Mouse (Mus musculus): ENCODE data around the gene Lsm12. TPM values are rescaled to one million over a fixed set of nuclear protein-coding genes. Genes with fewer than 3 reads are reported as not detected.
A peak's percentile ranks its signal among the peaks of the same experiment; 100 is the strongest.

Lsm12 gene
- polyA plus RNA-seq, 2 experiments, result 15.4 to 51.4 TPM

- no peaks in the 10 kb centered on the region for H3K4me1 ChIP-seq (replicated peaks; ENCODE audit: control insufficient read depth in 2 of 2, insufficient read depth in 2 of 2, low read length in 1 of 2)
- no peaks in the 10 kb centered on the region; the same call in 1 of the 2 replicates for H3K36me3 ChIP-seq (replicated peaks; ENCODE audit: control insufficient read depth, insufficient read depth, low read depth)
- TF ChIP-seq EP300 (IDR thresholded peaks at IDR 0.05; ENCODE audit: low read depth) (no peak), CTCF (IDR thresholded peaks at IDR 0.05; ENCODE audit: low read depth) (peak; percentile 33)
- no peaks in the 10 kb centered on the region for H3K9me3 ChIP-seq (ENCODE audit: control insufficient read depth, low read length)
- DNase-seq (ENCODE audit: low read depth in 3 of 3, low spot score in 3 of 3) (no peak), ATAC-seq (ENCODE audit: insufficient read depth) (no peak)
- H3K27ac ChIP-seq, result no peak overlapping the region
- no peak overlapping the region for H3K9ac ChIP-seq (replicated peaks)
- no peak overlapping the region for H3K4me3 ChIP-seq (ENCODE audit: insufficient read depth in 1 of 2, low read depth in 2 of 2, low read length in 2 of 2)
- 81% methylated on average over 12 of the region's 12 CpGs for WGBS (ENCODE audit: insufficient replicate concordance)
- no peak overlapping the region for H3K4me2 ChIP-seq (ENCODE audit: low read depth)
- no peaks in the 10 kb centered on the region for H3K27me3 ChIP-seq (ENCODE audit: control insufficient read depth, insufficient read depth, low read length)
Observed at GRCm38 (mm10) chr11:102201408-102201821, 16.3 kb upstream of the Lsm12 start.

DNA sequence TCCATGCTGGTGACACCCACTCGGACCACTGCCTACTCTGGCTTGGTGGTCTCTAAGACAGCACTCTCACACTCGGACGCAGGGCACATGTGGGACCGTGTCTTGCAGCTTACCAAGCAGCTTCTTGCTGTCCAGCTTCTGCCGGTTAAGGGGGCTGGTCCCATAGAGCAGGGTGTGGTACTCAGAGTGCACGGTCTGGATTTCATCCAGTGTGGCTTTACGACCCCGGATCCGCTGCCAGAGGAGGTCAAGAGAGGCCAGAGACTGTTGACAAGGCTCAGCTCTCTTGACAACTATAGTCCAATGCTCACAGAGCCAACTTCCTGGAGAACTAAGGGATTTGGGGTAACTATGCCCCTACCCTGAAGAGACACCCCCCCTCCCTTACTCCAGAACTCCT is 14.8 kb upstream of the Lsm12 start:
- H3K9ac ChIP-seq (replicated peaks), result no peak overlapping the region
- H3K27me3 ChIP-seq (ENCODE audit: control insufficient read depth, insufficient read depth, low read length), result no peaks in the 10 kb centered on the region
- no peaks in the 10 kb centered on the region; the same call in 1 of the 2 replicates for H3K36me3 ChIP-seq (replicated peaks; ENCODE audit: control insufficient read depth, insufficient read depth, low read depth)
- TF ChIP-seq CTCF (IDR thresholded peaks at IDR 0.05; ENCODE audit: low read depth), result no peak
- no peak for TF ChIP-seq EP300 (IDR thresholded peaks at IDR 0.05; ENCODE audit: low read depth)
- H3K4me1 ChIP-seq (replicated peaks; ENCODE audit: control insufficient read depth in 2 of 2, insufficient read depth in 2 of 2, low read length in 1 of 2), result no peaks in the 10 kb centered on the region
- no peaks in the 10 kb centered on the region for H3K9me3 ChIP-seq (ENCODE audit: control insufficient read depth, low read length)
- no peak overlapping the region for H3K27ac ChIP-seq
- H3K4me2 ChIP-seq (ENCODE audit: low read depth), result no peak overlapping the region
- ATAC-seq (ENCODE audit: insufficient read depth), result no peak
- H3K4me3 ChIP-seq (ENCODE audit: insufficient read depth in 1 of 2, low read depth in 2 of 2, low read length in 2 of 2), result no peak overlapping the region
- DNase-seq (ENCODE audit: low read depth in 3 of 3, low spot score in 3 of 3), result no peak
- WGBS (ENCODE audit: insufficient replicate concordance), result 74% methylated on average over 9 of the region's 9 CpGs

GRCm38 (mm10) chr11:102198245-102198644 is 13.1 kb upstream of the Lsm12 start:
- Histone ChIP-seq H3K4me1 (replicated peaks; ENCODE audit: control insufficient read depth in 2 of 2, insufficient read depth in 2 of 2, low read length in 1 of 2) (no peaks in the 10 kb centered on the region), H3K9ac (replicated peaks) (no peak overlapping the region), H3K9me3 (ENCODE audit: control insufficient read depth, low read length) (no peaks in the 10 kb centered on the region), H3K36me3 (replicated peaks; ENCODE audit: control insufficient read depth, insufficient read depth, low read depth) (no peaks in the 10 kb centered on the region; the same call in 1 of the 2 replicates), H3K27me3 (ENCODE audit: control insufficient read depth, insufficient read depth, low read length) (no peaks in the 10 kb centered on the region), H3K4me3 (ENCODE audit: insufficient read depth in 1 of 2, low read depth in 2 of 2, low read length in 2 of 2) (no peak overlapping the region), H3K27ac (no peak overlapping the region), H3K4me2 (ENCODE audit: low read depth) (no peak overlapping the region)
- TF ChIP-seq CTCF (IDR thresholded peaks at IDR 0.05; ENCODE audit: low read depth), result peak; percentile 60
- no peak for TF ChIP-seq EP300 (IDR thresholded peaks at IDR 0.05; ENCODE audit: low read depth)
- ATAC-seq (ENCODE audit: insufficient read depth), result no peak
- no peak for DNase-seq (ENCODE audit: low read depth in 3 of 3, low spot score in 3 of 3)
- 53% methylated on average over 6 of the region's 6 CpGs for WGBS (ENCODE audit: insufficient replicate concordance)

GRCm38 (mm10) chr11:102196018-102196797 is 11.1 kb upstream of the Lsm12 start:
- H3K36me3 ChIP-seq (replicated peaks; ENCODE audit: control insufficient read depth, insufficient read depth, low read depth), result no peaks in the 10 kb centered on the region; the same call in 1 of the 2 replicates
- TF ChIP-seq EP300 (IDR thresholded peaks at IDR 0.05; ENCODE audit: low read depth) (no peak), CTCF (IDR thresholded peaks at IDR 0.05; ENCODE audit: low read depth) (no peak)
- H3K4me1 ChIP-seq (replicated peaks; ENCODE audit: control insufficient read depth in 2 of 2, insufficient read depth in 2 of 2, low read length in 1 of 2), result no peaks in the 10 kb centered on the region; a peak in 2 of 4 replicates
- WGBS (ENCODE audit: insufficient replicate concordance), result 66% methylated on average over 21 of the region's 21 CpGs
- no peak overlapping the region for H3K27ac ChIP-seq
- no peaks in the 10 kb centered on the region for H3K9me3 ChIP-seq (ENCODE audit: control insufficient read depth, low read length)
- H3K27me3 ChIP-seq (ENCODE audit: control insufficient read depth, insufficient read depth, low read length), result no peaks in the 10 kb centered on the region
- no peak overlapping the region for H3K9ac ChIP-seq (replicated peaks)
- no peak overlapping the region for H3K4me3 ChIP-seq (ENCODE audit: insufficient read depth in 1 of 2, low read depth in 2 of 2, low read length in 2 of 2)
- ATAC-seq (ENCODE audit: insufficient read depth) (peak; percentile 54), DNase-seq (ENCODE audit: low read depth in 3 of 3, low spot score in 3 of 3) (no peak)
- H3K4me2 ChIP-seq (ENCODE audit: low read depth), result no peak overlapping the region

DNA sequence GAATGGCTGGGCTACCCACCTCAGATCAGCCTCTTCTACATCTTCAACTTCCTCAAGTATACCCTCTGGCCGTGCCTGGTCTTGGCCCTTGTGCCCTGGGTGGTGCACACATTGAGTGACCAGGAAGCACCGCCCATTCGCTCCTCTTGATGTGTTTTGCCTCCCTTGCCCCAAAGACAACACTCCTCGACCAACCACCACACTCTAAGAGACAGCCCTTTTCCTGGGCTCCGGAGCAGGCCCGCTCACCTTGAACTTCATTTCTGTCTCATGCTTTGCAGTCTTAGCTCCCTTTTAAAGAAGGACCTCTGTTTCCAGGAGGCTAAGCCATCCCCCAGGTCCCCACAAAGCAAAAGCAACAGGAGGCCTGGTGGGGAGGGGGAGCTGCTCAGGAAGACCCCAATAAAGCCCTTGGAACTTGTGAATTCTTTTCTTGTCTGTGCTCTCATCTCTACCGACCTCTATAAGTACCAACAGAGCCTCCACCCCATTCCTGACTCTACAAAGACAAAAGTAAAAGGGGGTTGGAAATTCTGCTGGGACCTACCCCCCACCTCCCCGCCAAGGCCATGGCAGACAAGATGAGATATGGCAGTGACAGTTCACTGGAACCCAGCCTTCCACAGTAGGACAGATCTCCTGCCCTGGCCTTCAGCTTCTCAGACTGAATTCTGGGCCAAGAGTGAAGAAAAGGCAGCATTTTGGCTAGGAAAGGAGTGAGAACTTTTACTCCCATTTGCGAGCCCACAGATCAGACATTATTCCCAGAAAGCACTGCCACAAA is 8.8 kb upstream of the Lsm12 start:
- H3K27me3 ChIP-seq (ENCODE audit: control insufficient read depth, insufficient read depth, low read length), result no peaks in the 10 kb centered on the region
- TF ChIP-seq CTCF (IDR thresholded peaks at IDR 0.05; ENCODE audit: low read depth), result no peak
- no peak for TF ChIP-seq EP300 (IDR thresholded peaks at IDR 0.05; ENCODE audit: low read depth)
- no peak overlapping the region for H3K4me2 ChIP-seq (ENCODE audit: low read depth)
- no peaks in the 10 kb centered on the region for H3K9me3 ChIP-seq (ENCODE audit: control insufficient read depth, low read length)
- H3K9ac ChIP-seq (replicated peaks), result no peak overlapping the region
- 67% methylated on average over 9 of the region's 9 CpGs for WGBS (ENCODE audit: insufficient replicate concordance)
- peaks cover 4 to 13% of the 10 kb centered on the region in 2 experiments for H3K4me1 ChIP-seq (replicated peaks; ENCODE audit: control insufficient read depth in 2 of 2, insufficient read depth in 2 of 2, low read length in 1 of 2)
- H3K27ac ChIP-seq, result no peak overlapping the region
- H3K4me3 ChIP-seq (ENCODE audit: insufficient read depth in 1 of 2, low read depth in 2 of 2, low read length in 2 of 2), result no peak overlapping the region
- ATAC-seq (ENCODE audit: insufficient read depth) (no peak), DNase-seq (ENCODE audit: low read depth in 3 of 3, low spot score in 3 of 3) (no peak)
- no peaks in the 10 kb centered on the region for H3K36me3 ChIP-seq (replicated peaks; ENCODE audit: control insufficient read depth, insufficient read depth, low read depth)

Measured in liver, embryonic 14.5 days (tissue).